Mouse (Mus musculus) ES-E14 (cell line): Measurements from ENCODE around the gene Prrt1.

Experiments used
- CHD2 ChIP-seq: IDR thresholded peaks from 2 replicates; pipeline ENCODE4 v1.6.1; 2014; ENCODE audit warnings: mild to moderate bottlenecking, low read depth, low read length, inconsistent platforms
- HCFC1 ChIP-seq: IDR thresholded peaks from 2 replicates; pipeline ENCODE4 v1.6.1; 2012; ENCODE audit warnings: low read length, inconsistent platforms, borderline replicate concordance; ENCODE audit not compliant: insufficient read depth
- MAFK ChIP-seq: IDR thresholded peaks from 2 replicates; pipeline ENCODE4 v1.6.1; 2014; ENCODE audit warnings: mild to moderate bottlenecking, low read depth, low read length, inconsistent platforms; ENCODE audit not compliant: insufficient read depth
- ZC3H11A ChIP-seq: IDR thresholded peaks from 2 replicates; pipeline ENCODE4 v1.6.1; 2012; ENCODE audit warnings: low read depth, mild to moderate bottlenecking, inconsistent platforms, low read length, borderline replicate concordance
- ZNF384 ChIP-seq: IDR thresholded peaks from 2 replicates; pipeline ENCODE4 v1.6.1; 2012; ENCODE audit warnings: low read depth, low read length, inconsistent platforms

DNA sequence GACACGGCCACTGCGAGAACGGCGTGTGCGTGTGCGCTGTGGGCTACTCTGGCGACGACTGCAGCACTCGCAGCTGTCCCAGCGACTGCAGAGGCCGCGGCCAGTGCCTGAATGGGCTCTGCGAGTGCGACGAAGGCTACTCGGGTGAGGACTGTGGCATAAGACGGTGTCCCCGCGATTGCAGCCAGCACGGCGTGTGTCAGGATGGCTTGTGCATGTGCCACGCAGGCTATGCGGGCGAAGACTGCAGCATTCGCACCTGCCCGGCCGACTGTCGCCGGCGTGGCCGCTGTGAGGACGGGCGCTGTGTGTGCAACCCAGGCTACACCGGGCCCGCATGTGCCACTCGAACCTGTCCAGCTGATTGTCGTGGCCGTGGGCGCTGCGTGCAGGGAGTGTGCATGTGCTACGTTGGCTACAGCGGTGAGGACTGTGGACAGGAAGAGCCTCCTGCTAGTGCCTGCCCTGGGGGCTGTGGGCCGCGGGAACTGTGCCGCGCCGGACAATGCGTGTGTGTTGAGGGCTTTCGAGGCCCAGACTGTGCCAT lies 43.0 kb downstream of the Prrt1 start:
- TF ChIP-seq ZC3H11A = no peak
- no peak for TF ChIP-seq HCFC1
- no peak for TF ChIP-seq MAFK
- no peak for TF ChIP-seq CHD2
- no peak for TF ChIP-seq ZNF384
